ENCODE assay signal across 8 mouse cellular contexts in genomic region chr2:5715054-5715410, GRCm38 (mm10). TPM values are rescaled to one million over a fixed set of nuclear protein-coding genes. Genes with fewer than 3 reads are reported as not detected.
DNase-seq lines count a peak whose midpoint lies in the region; ATAC-seq and TF ChIP-seq lines count a peak whose summit lies in the region.

No protein-coding gene starts in this region.

- peak in 1 of 2 experiments; percentile 20 for DNase-seq in left cerebral cortex, adult 2 months (ENCODE audit: extremely low spot score in 1 of 2, low spot score in 2 of 2)
- DNase-seq in left cerebral cortex, postnatal 14 days (ENCODE audit: low spot score in 2 of 2), result no peak
- DNase-seq in left cerebral cortex, postnatal 25 days (ENCODE audit: low spot score in 2 of 2), result no peak
- DNase-seq in left cerebral cortex, adult 18-20 months (ENCODE audit: low spot score in 2 of 2), result no peak
- no peak for DNase-seq in adipocyte (ENCODE audit: low spot score)

- peak overlapping the region; percentile 98 for H3K27ac ChIP-seq in left cerebral cortex, adult 2 months
- H3K27ac ChIP-seq in embryonic facial prominence, embryonic 12.5 days, result no peak overlapping the region
- peak overlapping the region; percentile 75; the same call in 1 of the 2 replicates for H3K27ac ChIP-seq in hindbrain, embryonic 15.5 days (replicated peaks)
- no peak overlapping the region for H3K27ac ChIP-seq in neural tube, embryonic 12.5 days

- H3K27me3 ChIP-seq in embryonic facial prominence, embryonic 12.5 days, result peaks cover 36% of the 10 kb centered on the region
- no peaks in the 10 kb centered on the region for H3K27me3 ChIP-seq in hindbrain, embryonic 15.5 days
- peaks cover 19% of the 10 kb centered on the region for H3K27me3 ChIP-seq in neural tube, embryonic 12.5 days (replicated peaks)

- WGBS in embryonic facial prominence, embryonic 12.5 days, result 1% methylated on average over 19 of the region's 19 CpGs
- WGBS in hindbrain, embryonic 15.5 days, result under 1% methylated on average over 19 of the region's 19 CpGs
- under 1% methylated on average over 19 of the region's 19 CpGs for WGBS in neural tube, embryonic 12.5 days

- peak overlapping the region; percentile 37; the same call in 1 of the 2 replicates for H3K9ac ChIP-seq in embryonic facial prominence, embryonic 12.5 days
- peak overlapping the region; percentile 66 for H3K9ac ChIP-seq in hindbrain, embryonic 15.5 days
- H3K9ac ChIP-seq in neural tube, embryonic 12.5 days, result peak overlapping the region; percentile 61

- no peaks in the 10 kb centered on the region for H3K9me3 ChIP-seq in embryonic facial prominence, embryonic 12.5 days
- H3K9me3 ChIP-seq in hindbrain, embryonic 15.5 days, result no peaks in the 10 kb centered on the region
- 0 out of 2 replicates have a peak, but pooled peaks cover 4% of the 10 kb centered on the region for H3K9me3 ChIP-seq in neural tube, embryonic 12.5 days

- intact Hi-C loops in left cerebral cortex, adult 2 months (cut with DNase I), result loop anchor here (2.0 kb wide), 3 partner anchors 56 to 262 kb away; no protein-coding TSS in a partner anchor
- intact Hi-C loops in left cerebral cortex, postnatal 14 days (cut with DNase I), result loop anchor here (2.0 to 10.0 kb wide), 2 partner anchors 56 to 260 kb away; no protein-coding TSS in a partner anchor
- intact Hi-C loops in left cerebral cortex, postnatal 25 days (cut with DNase I), result loop anchor here (5.0 to 10.0 kb wide), 2 partner anchors 263 to 410 kb away; no protein-coding TSS in a partner anchor

- H3K4me2 ChIP-seq in embryonic facial prominence, embryonic 12.5 days (replicated peaks), result peak overlapping the region; percentile 91
- H3K4me2 ChIP-seq in hindbrain, embryonic 15.5 days, result peak overlapping the region; percentile 98
- H3K4me2 ChIP-seq in neural tube, embryonic 12.5 days (replicated peaks), result peak overlapping the region; percentile 97

- H3K4me1 ChIP-seq in embryonic facial prominence, embryonic 12.5 days, result no peaks in the 10 kb centered on the region
- peaks cover 24% of the 10 kb centered on the region for H3K4me1 ChIP-seq in hindbrain, embryonic 15.5 days (replicated peaks)
- H3K4me1 ChIP-seq in neural tube, embryonic 12.5 days, result peaks cover 14% of the 10 kb centered on the region

- no peak; the same call in 1 of the 2 replicates for TF ChIP-seq CTCF in left cerebral cortex, adult 2 months (IDR thresholded peaks at IDR 0.05)

- peak overlapping the region; percentile 93 for H3K4me3 ChIP-seq in left cerebral cortex, adult 2 months
- H3K4me3 ChIP-seq in embryonic facial prominence, embryonic 12.5 days, result peak overlapping the region; percentile 65
- H3K4me3 ChIP-seq in hindbrain, embryonic 15.5 days, result peak overlapping the region; percentile 75
- peak overlapping the region; percentile 64 for H3K4me3 ChIP-seq in neural tube, embryonic 12.5 days

- no peak; the same call in 1 of the 2 replicates for ATAC-seq in embryonic facial prominence, embryonic 12.5 days (ENCODE audit: insufficient number of reproducible peaks, insufficient read depth, low FRiP score, low TSS enrichment)
- ATAC-seq in hindbrain, embryonic 15.5 days (ENCODE audit: low FRiP score, low read depth), result no peak
- ATAC-seq in neural tube, embryonic 12.5 days (ENCODE audit: low FRiP score, low read depth), result peak; percentile 32

- H3K36me3 ChIP-seq in embryonic facial prominence, embryonic 12.5 days, result no peaks in the 10 kb centered on the region
- no peaks in the 10 kb centered on the region for H3K36me3 ChIP-seq in hindbrain, embryonic 15.5 days
- no peaks in the 10 kb centered on the region for H3K36me3 ChIP-seq in neural tube, embryonic 12.5 days

RNA-seq across cellular contexts. Expression of gene Camk1d, which starts 0.7 kb away (rescaled TPM):
- 100 to 1,000 TPM; 129 to 132 TPM for total RNA-seq in left cerebral cortex, adult 2 months (2021)
- total RNA-seq in left cerebral cortex, postnatal 14 days (2021), result 100 to 1,000 TPM in 1 of 2 experiments, 10 to 100 TPM in 1; 97.7 to 107 TPM
- polyA plus RNA-seq in embryonic facial prominence, embryonic 12.5 days (2016; fragmentation: Nextera tagmentation; extraction: Ambion mirVana), result 3.4 and 3.7 TPM in 2 replicates
- 6.5 and 7.4 TPM in 2 replicates for polyA plus RNA-seq in hindbrain, embryonic 15.5 days (2015; fragmentation: Nextera tagmentation; extraction: Ambion mirVana)
- 2.4 and 2.6 TPM in 2 replicates for polyA plus RNA-seq in neural tube, embryonic 12.5 days (2016; fragmentation: Nextera tagmentation; extraction: Ambion mirVana)
- total RNA-seq in left cerebral cortex, postnatal 25 days (2021), result 100 to 1,000 TPM; 115 to 116 TPM
- 100 to 1,000 TPM; 118 to 141 TPM for total RNA-seq in left cerebral cortex, adult 18-20 months (2021)

Comparison
In these comparisons a context has a peak if more than half of its experiments do, and no peak if none do; other contexts are left out.
1. H3K27ac ChIP-seq: peak in left cerebral cortex, adult 2 months (single experiment) and hindbrain, embryonic 15.5 days (single experiment); none in embryonic facial prominence, embryonic 12.5 days (single experiment) and neural tube, embryonic 12.5 days (single experiment).
2. Peak in every context shown above with its lines, with median percentiles within 50 percentile points of each other: H3K4me3 ChIP-seq, H3K4me2 ChIP-seq and H3K9ac ChIP-seq.